Mouse (Mus musculus): ENCODE results near the gene Sf1.

Sf1 gene

GRCm38 (mm10) chr19:6396237-6396636, 32.7 kb downstream of the Sf1 start:
- no peak for DNase-seq (ENCODE audit: low read depth in 2 of 2, low spot score in 2 of 2)

- DNase-seq (ENCODE audit: low read depth in 2 of 2, low spot score in 2 of 2): no peak
Measured at GRCm38 (mm10) chr19:6397582-6398249, 34.2 kb downstream of the Sf1 start.

- peak; percentile 53 to 75 for DNase-seq (ENCODE audit: low read depth in 2 of 2, low spot score in 2 of 2)
Measured at GRCm38 (mm10) chr19:6398447-6399284, 35.2 kb downstream of the Sf1 start.

GRCm38 (mm10) chr19:6399285-6400095, 36.0 kb downstream of the Sf1 start, which contains the start of gene Rasgrp2:
TSS of gene Rasgrp2 (plus strand) at chr19:6399340.
- peak; percentile 74 to 79 for DNase-seq (ENCODE audit: low read depth in 2 of 2, low spot score in 2 of 2)

- peak; percentile 72 to 82 for DNase-seq (ENCODE audit: low read depth in 2 of 2, low spot score in 2 of 2)
Measured at GRCm38 (mm10) chr19:6400096-6401086, 36.9 kb downstream of the Sf1 start.

GRCm38 (mm10) chr19:6401131-6401815, 37.8 kb downstream of the Sf1 start:
- DNase-seq (ENCODE audit: low read depth in 2 of 2, low spot score in 2 of 2): peak; percentile 79 to 83

GRCm38 (mm10) chr19:6401951-6402350, 38.5 kb downstream of the Sf1 start:
- no peak for DNase-seq (ENCODE audit: low read depth in 2 of 2, low spot score in 2 of 2)

- no peak for DNase-seq (ENCODE audit: low read depth in 2 of 2, low spot score in 2 of 2)
Measured at GRCm38 (mm10) chr19:6403869-6404268, 40.4 kb downstream of the Sf1 start.

GRCm38 (mm10) chr19:6405433-6405832, 41.9 kb downstream of the Sf1 start:
- DNase-seq (ENCODE audit: low read depth in 2 of 2, low spot score in 2 of 2): no peak

- no peak for DNase-seq (ENCODE audit: low read depth in 2 of 2, low spot score in 2 of 2)
Measured at GRCm38 (mm10) chr19:6407109-6407508, 43.6 kb downstream of the Sf1 start.

- DNase-seq (ENCODE audit: low read depth in 2 of 2, low spot score in 2 of 2): no peak
Measured at GRCm38 (mm10) chr19:6407816-6408510, 44.5 kb downstream of the Sf1 start.

- DNase-seq (ENCODE audit: low read depth in 2 of 2, low spot score in 2 of 2): no peak
Measured at GRCm38 (mm10) chr19:6408749-6409148, 45.3 kb downstream of the Sf1 start.

GRCm38 (mm10) chr19:6409176-6409575, 45.7 kb downstream of the Sf1 start:
- DNase-seq (ENCODE audit: low read depth in 2 of 2, low spot score in 2 of 2): no peak

- DNase-seq (ENCODE audit: low read depth in 2 of 2, low spot score in 2 of 2): no peak
Measured at GRCm38 (mm10) chr19:6409936-6410335, 46.4 kb downstream of the Sf1 start.

- no peak for DNase-seq (ENCODE audit: low read depth in 2 of 2, low spot score in 2 of 2)
Measured at GRCm38 (mm10) chr19:6412798-6413197, 49.3 kb downstream of the Sf1 start.

GRCm38 (mm10) chr19:6415454-6415853, 52.0 kb downstream of the Sf1 start:
- DNase-seq (ENCODE audit: low read depth in 2 of 2, low spot score in 2 of 2): no peak

GRCm38 (mm10) chr19:6416124-6416770, 52.8 kb downstream of the Sf1 start:
- no peak for DNase-seq (ENCODE audit: low read depth in 2 of 2, low spot score in 2 of 2)

GRCm38 (mm10) chr19:6416894-6417761, 53.6 kb downstream of the Sf1 start:
- DNase-seq (ENCODE audit: low read depth in 2 of 2, low spot score in 2 of 2): no peak

Measured in CD8-positive naive resting alpha-beta T cell, adult 2 months (primary cell).